Mouse (Mus musculus): ENCODE results near the gene Vdac1. TPM values are rescaled to one million over a fixed set of nuclear protein-coding genes. Genes with fewer than 3 reads are reported as not detected.
"Not testable (repeated sequence)": the region's sequence is repeated elsewhere in the genome, so short reads cannot be mapped to it uniquely, and the experiment has no call there.

Vdac1 gene
- polyA plus RNA-seq, 1 experiment: 116 TPM

DNA sequence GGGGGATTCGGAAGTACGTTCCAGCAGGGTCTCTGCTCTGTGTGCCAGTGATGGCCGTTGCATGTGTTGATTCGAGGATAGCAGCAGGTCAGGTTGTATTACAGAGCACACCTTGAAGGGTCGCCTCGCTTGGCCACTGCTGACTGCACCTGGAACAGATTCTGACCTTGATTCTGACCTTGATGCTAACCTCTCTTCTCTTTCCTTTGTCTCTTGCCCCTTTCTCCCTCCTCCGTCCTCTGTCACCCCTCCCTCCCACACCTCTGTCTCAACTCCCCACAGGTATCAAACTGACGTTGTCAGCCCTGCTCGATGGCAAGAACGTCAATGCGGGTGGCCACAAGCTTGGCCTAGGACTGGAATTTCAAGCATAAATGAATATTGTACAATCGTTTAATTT, 27.5 kb downstream of the Vdac1 start:
- TF ChIP-seq POLR2A (IDR thresholded peaks at IDR 0.05; ENCODE audit: borderline replicate concordance, low read depth, low read length): no peak
- no peak for TF ChIP-seq CTCF (IDR thresholded peaks at IDR 0.05; ENCODE audit: low read depth, low read length)
- no peak overlapping the region for H3K27ac ChIP-seq (ENCODE audit: insufficient read depth, low read depth, low read length)
- H3K4me3 ChIP-seq (ENCODE audit: insufficient read depth, low read length): no peak overlapping the region

DNA sequence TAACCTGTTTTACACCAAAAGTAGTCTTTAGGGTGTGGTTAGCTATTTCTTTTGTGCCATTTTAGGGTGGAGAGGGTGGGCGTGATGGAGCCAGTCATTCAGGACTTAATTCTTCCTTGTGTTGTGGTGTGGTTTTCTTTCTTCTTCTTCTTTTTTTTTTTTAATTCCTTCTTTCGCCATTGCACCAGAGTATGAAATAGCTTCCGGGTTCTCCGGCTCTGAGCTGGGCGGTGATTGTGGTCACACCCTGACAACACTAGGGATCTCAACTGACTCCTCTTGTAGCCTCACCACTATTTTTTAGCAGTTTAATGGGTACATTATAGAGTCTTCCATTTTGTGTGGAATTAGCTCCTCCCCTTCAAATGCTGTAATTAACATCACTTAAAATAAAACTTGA, 28.3 kb downstream of the Vdac1 start:
- not testable (repeated sequence) for H3K4me1 ChIP-seq (ENCODE audit: control insufficient read depth, insufficient read depth, low read length); H3K4me3 ChIP-seq (ENCODE audit: insufficient read depth, low read length); H3K27ac ChIP-seq (ENCODE audit: insufficient read depth, low read depth, low read length)

More for the DNA sequence above, 27.5 kb downstream of the Vdac1 start:
- H3K4me1 ChIP-seq (ENCODE audit: control insufficient read depth, insufficient read depth, low read length): peaks cover 2% of the 10 kb centered on the region; the same call in 1 of the 2 replicates

DNA sequence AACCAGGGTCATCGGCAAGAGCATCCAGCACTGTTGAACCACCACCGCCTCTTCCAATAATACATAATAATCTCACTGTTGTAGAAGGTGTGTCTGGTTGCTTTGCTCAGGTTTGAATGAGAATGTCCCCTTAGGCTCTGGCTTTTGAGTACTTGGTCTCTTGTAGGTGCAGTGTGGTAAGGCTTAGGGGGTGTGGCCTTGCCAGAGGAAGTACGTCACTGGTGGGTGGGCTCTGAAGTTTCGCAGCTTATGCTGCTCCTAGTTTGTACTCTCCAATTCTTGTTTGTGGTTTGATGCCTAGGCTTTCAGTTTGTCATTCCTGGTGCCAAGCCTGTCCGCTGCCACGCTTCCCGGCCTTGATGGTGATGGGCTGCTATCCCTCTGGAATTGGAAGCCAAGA, 29.3 kb downstream of the Vdac1 start:
- TF ChIP-seq CTCF (IDR thresholded peaks at IDR 0.05; ENCODE audit: low read depth, low read length) (no peak), POLR2A (IDR thresholded peaks at IDR 0.05; ENCODE audit: borderline replicate concordance, low read depth, low read length) (no peak)
- no peak overlapping the region for H3K27ac ChIP-seq (ENCODE audit: insufficient read depth, low read depth, low read length)

DNA sequence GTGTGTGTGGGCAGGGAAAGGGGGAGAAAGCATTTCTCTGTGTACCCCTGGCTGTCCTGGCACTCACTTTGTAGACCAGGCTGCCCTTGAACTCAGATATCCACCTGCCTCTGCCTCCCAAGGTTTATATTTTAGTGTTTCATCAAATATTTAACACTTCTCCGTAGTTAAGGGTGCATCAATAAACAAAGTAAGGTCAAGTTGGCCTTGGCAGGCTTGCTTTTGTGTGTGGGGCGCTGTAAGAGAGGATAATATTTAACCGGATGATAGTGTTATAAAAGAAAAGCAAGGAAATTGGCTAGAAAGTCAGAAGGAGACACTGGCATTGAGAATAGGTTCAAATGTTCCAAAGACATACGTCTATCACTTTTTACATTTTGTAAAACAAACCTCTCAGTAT, 33.8 kb downstream of the Vdac1 start:
- Histone ChIP-seq H3K27ac (ENCODE audit: insufficient read depth, low read depth, low read length) (no peak overlapping the region), H3K4me1 (ENCODE audit: control insufficient read depth, insufficient read depth, low read length) (no peaks in the 10 kb centered on the region), H3K4me3 (ENCODE audit: insufficient read depth, low read length) (no peak overlapping the region)
- no peak for TF ChIP-seq CTCF (IDR thresholded peaks at IDR 0.05; ENCODE audit: low read depth, low read length)
- no peak for TF ChIP-seq POLR2A (IDR thresholded peaks at IDR 0.05; ENCODE audit: borderline replicate concordance, low read depth, low read length)

More for the DNA sequence above, 29.3 kb downstream of the Vdac1 start:
- H3K4me1 ChIP-seq (ENCODE audit: control insufficient read depth, insufficient read depth, low read length): peaks cover 2% of the 10 kb centered on the region; the same call in 1 of the 2 replicates
- H3K4me3 ChIP-seq (ENCODE audit: insufficient read depth, low read length): no peak overlapping the region

DNA sequence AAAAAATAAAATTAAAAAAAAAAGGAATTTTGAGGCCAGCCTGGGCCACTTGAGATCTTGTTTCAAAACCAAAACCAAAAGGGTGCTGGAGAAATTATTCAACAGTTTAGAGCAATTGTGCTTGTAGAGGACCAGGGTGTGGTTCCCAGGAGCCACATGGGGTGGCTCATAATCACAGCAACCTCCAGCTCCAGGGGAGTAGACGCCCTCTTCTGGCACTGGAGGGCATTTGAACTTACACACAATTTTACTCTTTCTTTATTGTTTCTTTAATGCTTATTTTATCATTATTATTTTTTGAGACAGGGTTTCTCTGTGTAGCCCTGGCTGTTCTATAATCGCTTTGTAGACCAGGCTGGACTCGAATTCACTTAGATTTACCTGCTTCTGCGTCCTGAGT, 34.7 kb downstream of the Vdac1 start:
- Histone ChIP-seq H3K4me3 (ENCODE audit: insufficient read depth, low read length) (no peak overlapping the region), H3K27ac (ENCODE audit: insufficient read depth, low read depth, low read length) (no peak overlapping the region), H3K4me1 (ENCODE audit: control insufficient read depth, insufficient read depth, low read length) (no peaks in the 10 kb centered on the region)
- TF ChIP-seq CTCF (IDR thresholded peaks at IDR 0.05; ENCODE audit: low read depth, low read length) (no peak), POLR2A (IDR thresholded peaks at IDR 0.05; ENCODE audit: borderline replicate concordance, low read depth, low read length) (no peak)

DNA sequence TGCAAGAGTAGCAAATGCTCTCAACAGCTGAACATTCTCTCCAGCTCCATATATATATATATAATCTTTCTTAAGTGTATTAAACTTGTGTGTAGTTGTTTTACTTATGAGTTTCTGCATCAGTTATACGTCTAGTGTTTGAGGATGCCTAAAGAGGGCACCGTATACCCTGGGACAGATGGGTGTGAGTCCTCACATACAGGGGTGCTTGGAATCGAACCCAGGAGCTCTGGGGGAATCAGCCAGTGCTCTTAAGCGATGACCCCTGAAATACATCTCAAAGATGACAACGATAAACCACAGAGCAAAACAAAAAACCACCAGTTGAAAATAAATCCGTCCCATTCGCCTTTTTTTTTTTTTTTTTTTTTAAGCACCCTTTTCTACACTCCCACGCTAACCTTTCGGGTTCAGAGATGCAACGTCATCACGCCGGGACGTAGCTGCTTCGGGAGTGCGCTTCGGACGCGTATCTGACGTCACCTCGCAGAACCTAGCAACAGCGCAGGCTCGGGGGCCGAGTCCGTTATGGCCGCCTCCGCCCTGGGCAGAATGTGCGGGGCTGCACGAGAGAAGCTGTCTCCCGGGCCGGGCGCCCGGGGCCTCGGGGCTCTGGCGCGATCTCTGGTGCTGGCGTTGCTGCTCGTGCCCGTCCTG, 35.4 kb downstream of the Vdac1 start, which contains the start of gene 9530068E07Rik:
9530068E07Rik (plus strand) TSS at position 489 of the 657 bp plus-strand sequence.
- peak within 1 kb of the TSS; percentile 68 for H3K27ac ChIP-seq (ENCODE audit: insufficient read depth, low read depth, low read length)
- peak within 1 kb of the TSS; percentile 94 for H3K4me3 ChIP-seq (ENCODE audit: insufficient read depth, low read length)
- no peaks in the 10 kb centered on the region for H3K4me1 ChIP-seq (ENCODE audit: control insufficient read depth, insufficient read depth, low read length)
- TF ChIP-seq CTCF (IDR thresholded peaks at IDR 0.05; ENCODE audit: low read depth, low read length) (no peak), POLR2A (IDR thresholded peaks at IDR 0.05; ENCODE audit: borderline replicate concordance, low read depth, low read length) (peak; percentile 65; the same call in 1 of the 2 replicates)

DNA sequence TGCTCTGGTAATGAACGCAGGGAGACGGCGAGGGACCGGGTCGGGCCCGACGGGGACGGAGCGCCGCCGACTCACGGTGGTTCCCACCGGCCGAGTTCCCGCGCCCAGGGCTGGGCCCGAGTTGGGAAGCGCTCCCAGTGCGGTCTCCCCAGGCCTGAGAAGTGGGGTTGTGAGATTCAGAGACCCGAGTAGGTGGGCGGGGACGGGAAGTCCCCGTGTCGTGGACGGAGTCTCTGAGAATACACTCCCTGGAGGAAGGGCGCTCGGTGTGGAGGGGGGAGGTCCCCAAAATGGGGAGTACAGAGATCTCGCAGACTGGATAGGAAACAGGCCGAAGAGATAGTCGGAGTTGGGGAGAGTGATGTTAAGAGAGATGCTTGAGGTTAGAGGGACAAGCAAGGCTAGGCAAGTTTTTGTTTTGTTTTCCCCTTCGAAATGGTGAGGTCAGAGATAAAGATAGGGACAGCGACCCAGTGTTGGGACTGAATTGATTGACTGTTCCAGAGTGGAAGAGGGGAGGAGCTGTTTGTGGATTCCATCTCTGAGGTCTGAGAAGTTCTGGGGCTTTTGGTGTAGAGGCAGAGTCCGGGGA, 36.0 kb downstream of the Vdac1 start:
- Histone ChIP-seq H3K4me3 (ENCODE audit: insufficient read depth, low read length) (peak overlapping the region; percentile 94), H3K27ac (ENCODE audit: insufficient read depth, low read depth, low read length) (peak overlapping the region; percentile 68), H3K4me1 (ENCODE audit: control insufficient read depth, insufficient read depth, low read length) (no peaks in the 10 kb centered on the region)
- no peak for TF ChIP-seq CTCF (IDR thresholded peaks at IDR 0.05; ENCODE audit: low read depth, low read length)
- TF ChIP-seq POLR2A (IDR thresholded peaks at IDR 0.05; ENCODE audit: borderline replicate concordance, low read depth, low read length): no peak

DNA sequence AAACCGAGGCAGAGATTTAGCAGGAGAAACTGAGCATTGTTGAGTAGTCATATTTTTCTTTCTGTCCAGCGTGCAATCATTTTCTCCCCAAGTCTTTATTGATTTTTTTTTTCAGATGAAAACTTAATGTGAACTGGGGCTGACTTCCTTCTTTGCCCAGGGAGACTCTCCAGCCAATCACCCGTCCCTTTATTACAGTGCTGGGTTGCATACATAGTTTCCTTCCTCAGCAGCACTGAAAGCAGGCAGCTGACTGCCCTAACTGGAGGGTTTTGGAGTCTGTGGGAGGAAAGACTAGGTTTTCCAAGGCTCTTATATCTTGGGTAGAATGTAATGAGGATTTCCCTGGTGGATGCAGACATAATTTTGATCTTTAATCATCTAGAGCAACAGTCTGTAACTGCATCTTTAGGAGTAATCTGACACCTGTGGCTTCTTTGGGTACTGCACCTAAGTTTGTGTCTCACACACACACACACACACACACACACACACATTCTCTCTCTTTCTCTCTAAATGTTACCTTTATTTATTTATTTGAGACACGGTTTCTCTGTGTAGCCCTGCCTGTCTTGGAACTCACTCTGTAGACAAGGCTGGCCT, 36.8 kb downstream of the Vdac1 start:
- Histone ChIP-seq H3K4me1 (ENCODE audit: control insufficient read depth, insufficient read depth, low read length) (no peaks in the 10 kb centered on the region), H3K4me3 (ENCODE audit: insufficient read depth, low read length) (peak overlapping the region; percentile 94), H3K27ac (ENCODE audit: insufficient read depth, low read depth, low read length) (peak overlapping the region; percentile 68)
- TF ChIP-seq POLR2A (IDR thresholded peaks at IDR 0.05; ENCODE audit: borderline replicate concordance, low read depth, low read length) (no peak), CTCF (IDR thresholded peaks at IDR 0.05; ENCODE audit: low read depth, low read length) (no peak)

DNA sequence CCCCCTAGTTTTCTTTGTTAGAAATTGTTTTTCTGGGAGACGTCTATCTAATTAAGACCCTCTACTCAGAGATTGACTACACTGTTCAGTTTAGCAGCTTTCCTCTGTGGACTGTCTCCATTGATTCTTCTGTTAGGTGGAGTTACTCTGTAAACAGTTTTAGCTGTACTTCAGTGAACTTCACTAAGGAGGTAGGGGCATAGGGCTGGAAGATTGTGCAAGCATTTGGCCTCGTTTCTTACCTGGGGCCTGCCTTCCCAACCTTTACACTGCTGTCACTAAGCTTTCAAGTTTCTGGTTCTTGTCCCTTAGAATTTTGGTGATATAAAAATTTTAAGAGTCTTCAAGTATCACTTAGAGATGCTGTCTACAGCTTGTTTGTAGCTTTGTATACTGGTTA, 40.8 kb downstream of the Vdac1 start:
- no peak overlapping the region for H3K27ac ChIP-seq (ENCODE audit: insufficient read depth, low read depth, low read length)
- no peaks in the 10 kb centered on the region for H3K4me1 ChIP-seq (ENCODE audit: control insufficient read depth, insufficient read depth, low read length)
- no peak for TF ChIP-seq CTCF (IDR thresholded peaks at IDR 0.05; ENCODE audit: low read depth, low read length)
- H3K4me3 ChIP-seq (ENCODE audit: insufficient read depth, low read length): no peak overlapping the region

DNA sequence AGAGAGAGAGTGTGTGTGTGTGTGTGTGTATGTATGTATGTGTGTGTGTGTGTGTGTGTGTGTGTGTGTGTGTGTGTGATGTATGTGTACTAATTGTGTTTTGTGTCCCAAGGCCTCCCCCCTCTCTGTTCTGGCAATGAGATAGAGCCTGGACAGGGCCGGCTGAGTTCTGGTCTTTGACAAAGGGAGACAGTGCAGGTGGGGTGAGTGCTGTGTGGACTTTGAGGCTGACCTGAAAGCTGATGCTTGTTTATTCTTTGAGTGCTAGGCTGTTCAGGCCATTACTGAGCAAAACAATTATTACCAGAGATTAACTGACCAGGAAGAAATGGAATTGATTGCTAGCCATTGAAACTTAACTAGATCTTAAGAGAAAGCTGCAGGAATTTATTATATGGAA, 41.9 kb downstream of the Vdac1 start:
- Histone ChIP-seq H3K27ac (ENCODE audit: insufficient read depth, low read depth, low read length) (no peak overlapping the region), H3K4me1 (ENCODE audit: control insufficient read depth, insufficient read depth, low read length) (no peaks in the 10 kb centered on the region), H3K4me3 (ENCODE audit: insufficient read depth, low read length) (no peak overlapping the region)
- TF ChIP-seq POLR2A (IDR thresholded peaks at IDR 0.05; ENCODE audit: borderline replicate concordance, low read depth, low read length): no peak
- TF ChIP-seq CTCF (IDR thresholded peaks at IDR 0.05; ENCODE audit: low read depth, low read length): no peak

All from bone marrow macrophage, adult 2 months (primary cell).